In the genomic region with DNA sequence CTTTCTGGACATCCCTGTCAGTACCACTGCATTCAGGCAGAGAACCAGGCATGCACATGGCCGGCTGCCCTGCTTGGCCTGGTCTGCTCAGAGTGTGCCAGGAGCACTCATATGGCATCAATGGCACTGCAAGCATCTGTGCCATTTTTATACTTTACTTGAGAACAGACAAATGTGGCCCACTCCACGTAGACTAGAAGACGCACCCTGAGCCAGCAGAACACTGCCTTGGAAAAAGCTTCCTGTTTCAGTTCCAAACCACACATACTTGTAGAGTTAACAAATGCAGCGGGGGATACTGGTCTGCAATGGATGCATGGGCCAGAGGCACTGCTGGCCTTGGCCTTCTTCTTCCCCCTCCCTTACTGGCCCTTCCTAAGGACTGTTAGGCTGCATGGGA, we compare ENCODE assay signal across 10 mouse cellular contexts.
DNase-seq lines count a peak whose midpoint lies in the region; ATAC-seq and TF ChIP-seq lines count a peak whose summit lies in the region.
"Had no signal": no experiment of that assay in that cellular context is flagged by ENCODE, and none has a peak within 500 bp of the region (broad histone marks: within the 10 kb centered on the region; RNA-seq: fewer than 3 reads in every experiment).

No protein-coding gene starts in this region.

- no peak overlapping the region for H3K9ac ChIP-seq in heart, embryonic 16.5 days (ENCODE audit: low read length)
- no peak overlapping the region for H3K9ac ChIP-seq in stomach, postnatal 0 days (ENCODE audit: low read length)

- H3K36me3 ChIP-seq in heart, embryonic 16.5 days (ENCODE audit: control insufficient read depth, insufficient read depth): peaks cover 21% of the 10 kb centered on the region
- H3K36me3 ChIP-seq in stomach, postnatal 0 days (ENCODE audit: control insufficient read depth, insufficient read depth, low read length): no peaks in the 10 kb centered on the region; the same call in 1 of the 2 replicates

- no peak for TF ChIP-seq CTCF in stomach, postnatal 0 days (IDR thresholded peaks at IDR 0.05; ENCODE audit: low read depth)

- WGBS in heart, embryonic 16.5 days: 69% methylated on average over 4 of the region's 4 CpGs
- 40% methylated on average over 4 of the region's 4 CpGs for WGBS in stomach, postnatal 0 days

- no peak overlapping the region for H3K4me3 ChIP-seq in heart, embryonic 16.5 days (ENCODE audit: low read length)
- H3K4me3 ChIP-seq in stomach, postnatal 0 days (ENCODE audit: low read depth, low read length): no peak overlapping the region
- H3K4me3 ChIP-seq: erythroblast, embryonic 14.5 days had no signal

- peaks cover 24% of the 10 kb centered on the region for H3K4me1 ChIP-seq in heart, embryonic 16.5 days (ENCODE audit: control insufficient read depth, insufficient read depth, low read length)
- peaks cover 6% of the 10 kb centered on the region for H3K4me1 ChIP-seq in stomach, postnatal 0 days (replicated peaks; ENCODE audit: control insufficient read depth, insufficient read depth)

- 0 out of 2 replicates have a peak, but pooled peaks have one; percentile 31 for ATAC-seq in heart, embryonic 16.5 days (replicated peaks; ENCODE audit: extremely low read depth, insufficient read depth, low FRiP score)
- peak; percentile 61; the same call in 1 of the 2 replicates for ATAC-seq in stomach, postnatal 0 days (ENCODE audit: low FRiP score, low TSS enrichment)

- no peak overlapping the region for H3K4me2 ChIP-seq in heart, embryonic 16.5 days (ENCODE audit: low read depth, low read length)
- no peak overlapping the region for H3K4me2 ChIP-seq in stomach, postnatal 0 days (replicated peaks; ENCODE audit: low read depth)

- TF ChIP-seq EP300 in stomach, postnatal 0 days (optimal IDR thresholded peaks at IDR 0.05): no peak

- H3K9me3 ChIP-seq in heart, embryonic 16.5 days (replicated peaks; ENCODE audit: control insufficient read depth, low read length): no peaks in the 10 kb centered on the region
- H3K9me3 ChIP-seq in stomach, postnatal 0 days (ENCODE audit: control insufficient read depth, low read length): no peaks in the 10 kb centered on the region

- H3K27me3 ChIP-seq in heart, embryonic 16.5 days (ENCODE audit: control insufficient read depth, insufficient read depth, low read length): no peaks in the 10 kb centered on the region
- H3K27me3 ChIP-seq in stomach, postnatal 0 days (ENCODE audit: control insufficient read depth, insufficient read depth, low read length): no peaks in the 10 kb centered on the region
- H3K27me3 ChIP-seq: CH12.LX had no signal

- DNase-seq in gastrocnemius, adult 18-20 months (ENCODE audit: low spot score): peak; percentile 57
- no peak for DNase-seq in gastrocnemius, postnatal 25 days
- peak; percentile 28 for DNase-seq in lung, postnatal 10 days
- DNase-seq in lung, adult 18-20 months: no peak
- no peak for DNase-seq in stomach, postnatal 0 days (ENCODE audit: low spot score)
- DNase-seq in ovary, adult 18-20 months (ENCODE audit: low spot score): no peak
- no peak for DNase-seq in adrenal gland, adult 8-10 months

- peak overlapping the region; percentile 53 for H3K27ac ChIP-seq in heart, embryonic 16.5 days (ENCODE audit: low read length)
- peak overlapping the region; percentile 56 for H3K27ac ChIP-seq in stomach, postnatal 0 days (replicated peaks)

Comparison
In these comparisons a context has a peak if more than half of its experiments do, and no peak if none do; other contexts are left out.
1. DNase-seq: peak in gastrocnemius, adult 18-20 months (single experiment) and lung, postnatal 10 days (single experiment); none in gastrocnemius, postnatal 25 days (single experiment), lung, adult 18-20 months (0 of 2), stomach, postnatal 0 days (single experiment), ovary, adult 18-20 months (single experiment) and adrenal gland, adult 8-10 months (single experiment).